Mouse (Mus musculus): ENCODE measurements around the gene Gm49630. TPM values are rescaled to one million over a fixed set of nuclear protein-coding genes. Genes with fewer than 3 reads are reported as not detected.

Gm49630 gene
- polyA plus RNA-seq, 1 experiment from 2014 or later = not detected

Other genes starting within 250 kb of the Gm49630 start
- 8.0 and 8.9 TPM in 2 replicates for gene Rps6ka2, start 201.9 kb downstream of the Gm49630 start, polyA plus RNA-seq (2015; fragmentation: Nextera tagmentation; extraction: Ambion mirVana)
- not detected in 2 replicates for gene Tcp10a, start 47.3 kb downstream of the Gm49630 start, polyA plus RNA-seq (2015; fragmentation: Nextera tagmentation; extraction: Ambion mirVana)
- not detected in 2 replicates for gene Ttll2, start 19.3 kb downstream of the Gm49630 start, polyA plus RNA-seq (2015; fragmentation: Nextera tagmentation; extraction: Ambion mirVana)
- not detected in 2 replicates for gene Unc93a2, start 13.5 kb upstream of the Gm49630 start, polyA plus RNA-seq (2015; fragmentation: Nextera tagmentation; extraction: Ambion mirVana)

All from intestine, embryonic 15.5 days (tissue).